Mouse (Mus musculus): ENCODE data around the gene Tmem80. TPM values are rescaled to one million over a fixed set of nuclear protein-coding genes. Genes with fewer than 3 reads are reported as not detected.

The Tmem80 gene
- polyA plus RNA-seq, 1 experiment from 2014 or later = 37.4 TPM

DNA sequence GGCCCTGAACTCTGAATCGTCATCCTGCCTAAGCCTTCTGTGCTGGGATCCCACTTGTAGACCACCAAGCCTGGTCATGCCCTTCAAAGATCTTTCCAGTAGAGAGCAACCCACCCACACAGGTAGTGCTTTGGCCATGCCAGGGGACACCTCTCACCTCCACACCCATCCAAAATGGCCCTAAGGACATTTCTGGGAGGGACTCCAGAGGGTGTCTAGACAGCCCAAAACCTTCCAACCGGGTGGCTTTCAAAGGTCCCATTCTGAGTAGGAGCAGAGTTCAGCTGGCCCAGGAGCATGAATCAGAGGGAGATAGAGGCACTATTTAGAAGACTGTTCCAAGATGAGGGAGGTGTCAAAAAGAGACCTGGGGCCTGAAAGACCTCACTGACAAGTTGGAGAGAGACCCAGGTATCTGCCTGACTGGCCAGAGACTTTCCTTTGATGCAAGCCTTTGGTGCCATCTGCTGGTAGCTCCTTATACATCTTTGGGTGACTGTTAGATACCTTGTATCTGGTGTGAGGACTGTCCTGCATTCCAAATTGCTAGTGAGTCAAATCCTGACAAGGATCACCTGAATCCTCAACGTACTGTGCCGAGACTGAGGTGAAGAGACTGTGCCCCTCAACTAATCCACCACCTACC, 35.7 kb downstream of the Tmem80 start:
- peak; percentile 75 for ATAC-seq (ENCODE audit: insufficient number of reproducible peaks, low FRiP score)
- H3K4me3 ChIP-seq = no peak overlapping the region
- H3K9me3 ChIP-seq (replicated peaks) = no peaks in the 10 kb centered on the region
- no peak overlapping the region; the same call in 1 of the 2 replicates for H3K9ac ChIP-seq
- H3K27ac ChIP-seq (ENCODE audit: poor library complexity, severe bottlenecking) = no peak overlapping the region
- no peak overlapping the region for H3K4me2 ChIP-seq
- no peaks in the 10 kb centered on the region for H3K36me3 ChIP-seq
- 55% methylated on average over 4 of the region's 4 CpGs for WGBS
- peaks cover 3% of the 10 kb centered on the region; the same call in 1 of the 2 replicates for H3K4me1 ChIP-seq (replicated peaks)
- peaks cover 55% of the 10 kb centered on the region for H3K27me3 ChIP-seq (replicated peaks)

DNA sequence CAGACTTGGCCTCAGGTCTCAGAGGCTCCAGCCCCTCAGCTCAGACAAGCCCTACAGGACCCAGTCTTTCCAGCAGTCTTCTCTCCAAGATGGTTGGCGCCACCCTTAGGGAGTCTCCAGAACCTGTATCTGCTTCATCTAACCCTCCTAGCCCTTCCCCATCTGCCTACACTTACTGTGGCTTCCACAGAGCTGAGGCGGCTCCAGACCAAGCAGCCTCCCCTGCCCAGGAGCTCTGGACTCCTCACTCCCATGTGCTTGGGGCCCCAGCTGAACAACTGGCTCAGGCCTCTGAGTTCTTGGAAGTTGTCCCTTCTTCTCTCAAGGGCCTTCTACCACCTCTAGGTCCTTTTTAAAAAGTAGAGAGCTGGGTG, 36.2 kb downstream of the Tmem80 start:
- Histone ChIP-seq H3K4me1 (replicated peaks) (peaks cover 3% of the 10 kb centered on the region; the same call in 1 of the 2 replicates), H3K36me3 (no peaks in the 10 kb centered on the region), H3K4me2 (no peak overlapping the region), H3K9ac (no peak overlapping the region), H3K27me3 (replicated peaks) (peaks cover 55% of the 10 kb centered on the region), H3K27ac (ENCODE audit: poor library complexity, severe bottlenecking) (no peak overlapping the region), H3K9me3 (replicated peaks) (no peaks in the 10 kb centered on the region), H3K4me3 (no peak overlapping the region)
- WGBS = 52% methylated on average over 2 of the region's 2 CpGs
- peak; percentile 23 for ATAC-seq (ENCODE audit: insufficient number of reproducible peaks, low FRiP score)

DNA sequence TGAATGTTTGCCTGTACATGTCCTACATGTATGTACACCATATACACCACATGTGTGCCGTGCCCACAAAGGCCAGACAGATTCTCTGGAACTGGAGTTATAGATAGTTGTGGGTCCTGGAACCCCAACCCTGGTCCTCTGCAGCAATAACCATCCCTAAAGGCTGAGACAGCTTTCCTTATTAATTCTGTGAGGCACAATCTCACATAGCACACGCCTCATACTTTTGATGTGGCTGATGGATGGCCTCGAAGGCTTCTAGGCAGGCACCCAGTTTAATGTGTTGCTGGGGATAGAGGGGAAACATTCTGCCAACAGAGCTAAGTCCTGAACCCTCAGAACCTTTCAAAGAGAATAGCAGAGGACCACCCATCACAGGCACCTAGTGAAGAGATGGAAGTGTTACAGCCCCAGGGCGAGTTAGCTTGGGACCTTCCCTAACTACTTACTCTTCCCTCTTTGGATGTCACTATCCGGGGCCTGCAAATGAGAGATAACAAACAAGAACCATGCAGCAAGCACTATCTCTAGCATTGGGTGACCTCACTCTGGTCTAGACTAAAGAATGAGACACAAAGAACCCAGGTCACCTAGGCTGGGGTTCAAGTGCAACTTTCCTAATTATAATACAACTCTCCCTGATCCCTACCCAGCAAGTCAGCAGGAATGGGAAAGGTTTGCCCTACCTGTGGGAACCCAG, 37.0 kb downstream of the Tmem80 start:
- Histone ChIP-seq H3K4me3 (no peak overlapping the region), H3K36me3 (no peaks in the 10 kb centered on the region), H3K9ac (no peak overlapping the region), H3K4me1 (replicated peaks) (peaks cover 3% of the 10 kb centered on the region; the same call in 1 of the 2 replicates), H3K4me2 (no peak overlapping the region), H3K27me3 (replicated peaks) (peaks cover 50% of the 10 kb centered on the region), H3K27ac (ENCODE audit: poor library complexity, severe bottlenecking) (no peak overlapping the region), H3K9me3 (replicated peaks) (no peaks in the 10 kb centered on the region)
- WGBS = 60% methylated on average over 5 of the region's 5 CpGs
- peak; percentile 87 for ATAC-seq (ENCODE audit: insufficient number of reproducible peaks, low FRiP score)

DNA sequence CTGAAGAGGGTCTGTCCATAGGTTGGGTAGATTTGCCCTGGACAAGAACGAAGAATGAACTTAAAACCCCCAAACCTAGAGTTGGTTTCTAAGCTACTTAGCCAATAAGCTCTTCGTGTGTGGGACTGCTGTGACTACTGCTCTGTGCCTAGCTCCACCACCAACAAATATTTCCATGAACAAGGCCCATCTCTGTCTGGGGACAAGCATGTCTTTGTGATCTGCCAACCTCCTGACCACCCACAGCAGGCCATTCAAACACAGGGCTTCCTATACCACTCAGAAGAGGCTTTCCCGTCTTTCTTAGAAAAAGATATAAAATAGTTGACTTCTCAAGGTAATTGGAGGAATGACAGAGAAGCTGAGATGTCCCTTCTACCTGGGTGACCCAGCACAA, 37.5 kb downstream of the Tmem80 start:
- no peak overlapping the region for H3K27ac ChIP-seq (ENCODE audit: poor library complexity, severe bottlenecking)
- no peak overlapping the region for H3K4me3 ChIP-seq
- peaks cover 45% of the 10 kb centered on the region for H3K27me3 ChIP-seq (replicated peaks)
- H3K4me1 ChIP-seq (replicated peaks) = peaks cover 3% of the 10 kb centered on the region; the same call in 1 of the 2 replicates
- no peaks in the 10 kb centered on the region for H3K36me3 ChIP-seq
- 55% methylated on average over 3 of the region's 3 CpGs for WGBS
- no peak overlapping the region for H3K9ac ChIP-seq
- no peak overlapping the region for H3K4me2 ChIP-seq
- no peak for ATAC-seq (ENCODE audit: insufficient number of reproducible peaks, low FRiP score)
- no peaks in the 10 kb centered on the region for H3K9me3 ChIP-seq (replicated peaks)

DNA sequence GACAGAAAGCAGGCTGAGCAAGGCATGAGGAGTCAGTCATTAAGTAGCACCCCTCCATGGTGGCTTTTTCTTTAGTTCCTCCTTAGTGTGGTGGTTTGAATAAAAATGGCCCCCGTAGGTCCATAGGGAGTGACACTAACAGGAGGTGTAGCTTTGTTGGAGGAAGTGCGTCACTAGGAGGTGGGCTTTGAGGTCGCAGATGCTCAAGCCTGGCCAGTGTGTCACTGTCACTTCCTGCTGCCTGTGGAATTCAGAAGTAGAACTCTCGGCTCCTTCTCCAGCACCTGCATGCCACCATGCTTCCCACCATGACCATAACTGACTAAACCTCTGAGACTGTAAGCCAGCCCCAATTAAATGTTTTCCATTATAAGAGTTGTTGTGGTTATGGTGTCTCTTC, 39.8 kb downstream of the Tmem80 start:
- WGBS = 78% methylated on average over 4 of the region's 4 CpGs
- H3K9ac ChIP-seq = no peak overlapping the region
- no peak for ATAC-seq (ENCODE audit: insufficient number of reproducible peaks, low FRiP score)
- peaks cover 22% of the 10 kb centered on the region for H3K27me3 ChIP-seq (replicated peaks)
- H3K9me3 ChIP-seq (replicated peaks) = no peaks in the 10 kb centered on the region
- no peak overlapping the region for H3K4me3 ChIP-seq
- H3K36me3 ChIP-seq = no peaks in the 10 kb centered on the region
- H3K4me2 ChIP-seq = no peak overlapping the region
- peaks cover 5% of the 10 kb centered on the region; the same call in 1 of the 2 replicates for H3K4me1 ChIP-seq (replicated peaks)
- no peak overlapping the region for H3K27ac ChIP-seq (ENCODE audit: poor library complexity, severe bottlenecking)

DNA sequence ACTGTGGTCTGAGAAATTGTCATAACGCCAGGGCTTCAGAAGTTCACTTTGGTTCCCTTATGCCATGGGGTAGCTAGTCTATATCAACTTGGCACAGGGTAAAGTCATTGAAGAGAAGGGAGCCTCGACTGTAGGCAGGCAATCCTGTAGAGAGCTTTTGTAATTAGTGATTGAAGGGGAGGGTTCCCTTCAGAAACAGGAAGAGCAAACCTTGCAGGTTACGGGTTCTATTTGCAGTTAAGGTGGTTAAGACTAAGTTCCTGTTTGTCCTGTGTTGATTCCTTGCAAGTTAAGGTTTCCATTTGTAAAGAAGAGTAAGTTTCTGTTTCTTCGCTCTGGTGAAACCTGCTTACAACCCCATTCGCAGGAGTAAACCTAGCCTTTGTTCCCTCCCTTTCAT, 42.4 kb downstream of the Tmem80 start:
- H3K4me2 ChIP-seq = no peak overlapping the region
- 65% methylated on average over 5 of the region's 5 CpGs for WGBS

DNA sequence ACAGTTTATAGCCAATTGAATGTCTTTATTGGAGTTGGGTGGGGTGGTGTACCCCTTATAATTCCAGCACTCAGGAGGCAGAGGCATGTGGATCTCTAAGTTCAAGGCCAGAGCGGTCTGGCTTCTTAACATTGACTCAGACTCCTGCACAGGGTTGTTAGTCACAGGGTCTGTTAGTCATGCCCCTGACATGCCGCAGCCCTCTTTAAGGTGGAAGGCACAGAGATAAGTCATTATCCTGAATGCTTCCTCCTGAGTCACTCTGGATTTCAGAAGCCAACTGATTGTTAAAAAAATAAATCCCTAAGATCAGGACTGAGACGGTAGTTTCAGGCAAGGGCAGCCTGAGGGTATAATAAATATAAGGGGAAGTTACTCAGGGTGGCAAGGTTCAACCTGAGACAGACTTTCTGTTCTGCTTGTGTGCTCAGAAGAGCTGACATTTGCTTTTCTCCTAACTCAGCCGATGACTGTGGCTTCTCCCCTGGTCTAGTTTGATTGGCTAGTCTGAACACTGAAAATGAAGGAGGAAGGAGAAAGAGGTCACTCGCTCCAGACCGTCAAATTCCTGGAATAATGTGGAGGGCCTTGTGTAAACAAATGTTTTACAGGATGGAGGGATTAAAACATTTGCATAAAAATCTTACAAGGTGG, 44.5 kb downstream of the Tmem80 start:
- Histone ChIP-seq H3K4me2 (no peak overlapping the region), H3K36me3 (no peaks in the 10 kb centered on the region), H3K27ac (ENCODE audit: poor library complexity, severe bottlenecking) (no peak overlapping the region), H3K9ac (no peak overlapping the region), H3K27me3 (replicated peaks) (no peaks in the 10 kb centered on the region), H3K9me3 (replicated peaks) (no peaks in the 10 kb centered on the region), H3K4me1 (replicated peaks) (peaks cover 5% of the 10 kb centered on the region; the same call in 1 of the 2 replicates), H3K4me3 (no peak overlapping the region)
- WGBS = 40% methylated on average over 6 of the region's 6 CpGs
- ATAC-seq (ENCODE audit: insufficient number of reproducible peaks, low FRiP score) = no peak

More for the DNA sequence above, 42.4 kb downstream of the Tmem80 start:
- H3K27ac ChIP-seq (ENCODE audit: poor library complexity, severe bottlenecking) = no peak overlapping the region
- peaks cover 5% of the 10 kb centered on the region; the same call in 1 of the 2 replicates for H3K4me1 ChIP-seq (replicated peaks)
- ATAC-seq (ENCODE audit: insufficient number of reproducible peaks, low FRiP score) = no peak
- no peak overlapping the region for H3K4me3 ChIP-seq
- H3K9me3 ChIP-seq (replicated peaks) = no peaks in the 10 kb centered on the region
- H3K36me3 ChIP-seq = no peaks in the 10 kb centered on the region
- H3K27me3 ChIP-seq (replicated peaks) = 0 out of 2 replicates have a peak, but pooled peaks cover 6% of the 10 kb centered on the region
- no peak overlapping the region for H3K9ac ChIP-seq

DNA sequence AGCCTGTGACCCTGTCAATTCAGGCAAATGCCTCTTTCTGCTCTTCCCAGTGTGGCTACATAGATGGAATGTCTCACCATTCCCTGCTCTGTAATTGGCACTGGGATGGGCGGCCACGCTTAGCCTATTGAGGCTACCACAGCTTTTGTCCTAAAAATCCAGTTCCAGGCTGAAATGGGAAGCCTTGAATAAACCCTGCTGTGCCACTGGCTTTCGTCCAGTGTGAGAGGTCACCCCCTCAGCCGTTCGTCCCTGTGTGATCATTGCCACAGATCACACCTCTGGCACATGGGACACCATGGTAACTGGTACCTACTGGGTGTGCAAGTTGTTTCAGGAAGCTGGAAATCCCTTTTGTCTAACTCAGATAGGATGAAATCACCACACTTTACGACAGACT, 46.1 kb downstream of the Tmem80 start:
- ATAC-seq (ENCODE audit: insufficient number of reproducible peaks, low FRiP score) = no peak
- no peak overlapping the region for H3K27ac ChIP-seq (ENCODE audit: poor library complexity, severe bottlenecking)
- H3K36me3 ChIP-seq = no peaks in the 10 kb centered on the region
- no peak overlapping the region for H3K4me3 ChIP-seq
- H3K4me2 ChIP-seq = no peak overlapping the region
- H3K4me1 ChIP-seq (replicated peaks) = peaks cover 5% of the 10 kb centered on the region; the same call in 1 of the 2 replicates
- WGBS = 66% methylated on average over 6 of the region's 6 CpGs
- no peak overlapping the region for H3K9ac ChIP-seq
- no peaks in the 10 kb centered on the region for H3K27me3 ChIP-seq (replicated peaks)
- no peaks in the 10 kb centered on the region for H3K9me3 ChIP-seq (replicated peaks)

DNA sequence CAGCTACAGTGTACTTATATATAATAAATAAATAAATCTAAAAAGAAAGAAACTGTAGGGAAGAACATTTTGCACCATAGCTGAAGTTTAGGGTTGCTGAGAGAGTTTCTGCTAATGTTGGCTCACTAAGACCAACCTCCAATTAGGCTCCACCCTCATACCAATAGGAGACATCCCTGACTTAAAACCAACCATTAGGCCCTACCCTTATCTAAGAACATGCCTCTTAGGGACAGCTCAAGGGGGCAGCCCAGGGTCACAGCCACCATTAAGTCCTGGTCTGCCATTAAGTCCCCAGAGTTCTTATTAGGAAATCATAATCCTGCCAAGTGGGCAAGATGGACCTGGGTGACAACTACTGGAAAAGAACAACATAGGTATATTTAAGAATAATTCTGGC, 46.9 kb downstream of the Tmem80 start:
- no peak overlapping the region for H3K9ac ChIP-seq
- H3K4me1 ChIP-seq (replicated peaks) = peaks cover 5% of the 10 kb centered on the region; the same call in 1 of the 2 replicates
- ATAC-seq (ENCODE audit: insufficient number of reproducible peaks, low FRiP score) = no peak
- no peak overlapping the region for H3K4me3 ChIP-seq
- H3K9me3 ChIP-seq (replicated peaks) = no peaks in the 10 kb centered on the region
- no peak overlapping the region for H3K4me2 ChIP-seq
- no peaks in the 10 kb centered on the region for H3K36me3 ChIP-seq
- H3K27ac ChIP-seq (ENCODE audit: poor library complexity, severe bottlenecking) = no peak overlapping the region
- H3K27me3 ChIP-seq (replicated peaks) = no peaks in the 10 kb centered on the region

DNA sequence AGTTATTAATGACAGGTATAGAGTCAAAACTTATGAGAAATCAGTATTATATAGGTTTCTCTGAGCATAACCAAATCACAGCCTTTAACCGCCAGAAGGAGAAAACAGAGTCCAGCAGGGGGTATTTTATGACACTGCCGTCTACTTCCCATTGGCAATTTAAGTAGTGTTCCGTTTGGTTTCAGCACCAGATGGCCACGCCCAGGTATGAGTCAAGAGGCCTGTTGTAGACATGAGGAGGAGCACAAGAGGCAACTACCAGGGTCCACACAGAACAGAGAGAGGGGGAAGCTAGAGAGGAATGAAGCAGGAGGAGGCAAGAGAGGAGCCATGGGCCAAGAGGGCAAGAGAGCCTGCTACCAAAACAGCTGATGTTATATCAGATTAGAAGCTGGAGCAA, 52.0 kb downstream of the Tmem80 start:
- Histone ChIP-seq H3K9ac (no peak overlapping the region), H3K27ac (ENCODE audit: poor library complexity, severe bottlenecking) (no peak overlapping the region), H3K4me1 (replicated peaks) (no peaks in the 10 kb centered on the region), H3K27me3 (replicated peaks) (peaks cover 24% of the 10 kb centered on the region; the same call in 1 of the 2 replicates), H3K4me3 (no peak overlapping the region), H3K4me2 (no peak overlapping the region), H3K9me3 (replicated peaks) (no peaks in the 10 kb centered on the region), H3K36me3 (no peaks in the 10 kb centered on the region)
- WGBS = 68% methylated on average over 4 of the region's 4 CpGs
- ATAC-seq (ENCODE audit: insufficient number of reproducible peaks, low FRiP score) = no peak

DNA sequence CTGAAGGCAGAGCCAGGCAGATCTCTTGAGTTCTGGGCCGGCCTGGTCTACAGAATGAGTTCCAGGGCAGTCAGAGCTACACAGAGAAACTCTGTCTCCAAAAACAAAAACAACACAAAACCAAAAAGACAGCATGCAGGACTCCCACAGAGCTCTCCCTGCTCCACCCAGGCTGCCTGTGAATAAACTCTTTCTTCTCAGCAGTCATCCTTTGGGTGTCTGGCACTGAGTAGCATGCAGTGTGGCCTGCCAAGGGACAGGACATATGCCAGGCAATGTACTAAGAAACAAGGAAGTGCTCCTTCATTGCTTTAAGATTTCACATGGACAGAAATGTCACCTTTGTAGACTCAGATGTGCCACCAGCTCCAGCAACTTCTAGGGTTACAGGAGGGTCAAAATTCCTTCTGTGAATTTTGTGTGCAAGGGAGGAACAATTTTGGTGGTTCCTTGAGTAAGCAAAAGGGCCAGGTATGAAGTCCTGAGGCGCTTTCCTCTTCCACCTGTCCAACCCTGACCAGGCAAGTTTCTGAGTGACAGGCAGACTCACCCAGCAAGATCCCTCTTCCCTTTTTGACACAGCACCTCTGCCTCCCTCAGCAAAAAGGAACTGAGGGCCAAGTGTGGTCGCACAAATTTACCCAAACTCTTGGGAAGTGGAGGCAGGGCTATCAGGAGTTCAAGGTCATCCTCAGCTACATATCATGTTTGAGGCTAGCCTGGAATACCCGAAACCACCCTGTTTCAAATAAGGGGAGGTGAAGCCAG, 53.7 kb downstream of the Tmem80 start:
- Histone ChIP-seq H3K4me3 (no peak overlapping the region), H3K9me3 (replicated peaks) (no peaks in the 10 kb centered on the region), H3K27ac (ENCODE audit: poor library complexity, severe bottlenecking) (no peak overlapping the region), H3K4me2 (no peak overlapping the region), H3K27me3 (replicated peaks) (peaks cover 35% of the 10 kb centered on the region; the same call in 1 of the 2 replicates), H3K9ac (no peak overlapping the region), H3K36me3 (no peaks in the 10 kb centered on the region), H3K4me1 (replicated peaks) (no peaks in the 10 kb centered on the region)
- ATAC-seq (ENCODE audit: insufficient number of reproducible peaks, low FRiP score) = no peak
- WGBS = 66% methylated on average over 4 of the region's 4 CpGs

All from heart, embryonic 12.5 days (tissue).